Comparison of ENCODE assay signal across 19 mouse cellular contexts in genomic region chr3:66131264-66131950, GRCm38 (mm10).
A peak's percentile ranks its signal among the peaks of the same experiment; 100 is the strongest.
DNase-seq lines count a peak whose midpoint lies in the region; ATAC-seq and TF ChIP-seq lines count a peak whose summit lies in the region.
"Had no signal": no experiment of that assay in that cellular context is flagged by ENCODE, and none has a peak within 500 bp of the region (broad histone marks: within the 10 kb centered on the region; RNA-seq: fewer than 3 reads in every experiment).

No protein-coding gene starts in this region.

- H3K9me3 ChIP-seq in hindbrain, postnatal 0 days (ENCODE audit: low read length): no peaks in the 10 kb centered on the region
- no peaks in the 10 kb centered on the region for H3K9me3 ChIP-seq in hindbrain, embryonic 12.5 days (replicated peaks)
- H3K9me3 ChIP-seq in lung, embryonic 16.5 days (ENCODE audit: control insufficient read depth, low read length): no peaks in the 10 kb centered on the region
- H3K9me3 ChIP-seq in embryonic facial prominence, embryonic 12.5 days: no peaks in the 10 kb centered on the region
- no peaks in the 10 kb centered on the region for H3K9me3 ChIP-seq in limb, embryonic 12.5 days
- H3K9me3 ChIP-seq: heart, embryonic 13.5 days; neural tube, embryonic 12.5 days had no signal

- H3K4me3 ChIP-seq in hindbrain, postnatal 0 days (ENCODE audit: low read length): no peak overlapping the region
- no peak overlapping the region for H3K4me3 ChIP-seq in hindbrain, embryonic 12.5 days
- H3K4me3 ChIP-seq in lung, embryonic 16.5 days (ENCODE audit: low read length): no peak overlapping the region
- H3K4me3 ChIP-seq in lung, adult 2 months (replicated peaks; ENCODE audit: extremely low read depth, low read depth, low read length): no peak overlapping the region
- H3K4me3 ChIP-seq in embryonic facial prominence, embryonic 12.5 days: no peak overlapping the region
- H3K4me3 ChIP-seq in limb, embryonic 12.5 days (replicated peaks): no peak overlapping the region
- H3K4me3 ChIP-seq: gastrocnemius, adult 2 months; heart, embryonic 13.5 days; neural tube, embryonic 12.5 days had no signal

- no peak overlapping the region for H3K9ac ChIP-seq in hindbrain, postnatal 0 days (replicated peaks; ENCODE audit: low read length)
- no peak overlapping the region for H3K9ac ChIP-seq in hindbrain, embryonic 12.5 days
- H3K9ac ChIP-seq in lung, embryonic 16.5 days (ENCODE audit: low read length): no peak overlapping the region
- H3K9ac ChIP-seq in embryonic facial prominence, embryonic 12.5 days: no peak overlapping the region
- H3K9ac ChIP-seq in limb, embryonic 12.5 days (replicated peaks): no peak overlapping the region
- H3K9ac ChIP-seq: heart, embryonic 13.5 days; neural tube, embryonic 12.5 days had no signal

- no peak overlapping the region for H3K27ac ChIP-seq in hindbrain, postnatal 0 days
- no peak overlapping the region for H3K27ac ChIP-seq in hindbrain, embryonic 12.5 days
- no peak overlapping the region for H3K27ac ChIP-seq in lung, embryonic 16.5 days (ENCODE audit: low read length)
- H3K27ac ChIP-seq in embryonic facial prominence, embryonic 12.5 days: no peak overlapping the region; the same call in 1 of the 2 replicates
- H3K27ac ChIP-seq in limb, embryonic 12.5 days: no peak overlapping the region
- H3K27ac ChIP-seq: gastrocnemius, adult 2 months; heart, embryonic 13.5 days; macrophage; neural tube, embryonic 12.5 days had no signal

- no peak for TF ChIP-seq POLR2A in lung, adult 2 months (IDR thresholded peaks at IDR 0.05; ENCODE audit: borderline replicate concordance, extremely low read depth, low read depth, low read length)

- DNase-seq in hindbrain, postnatal 0 days (ENCODE audit: low spot score): peak; percentile 20
- no peak for DNase-seq in lung, adult 2 months
- no peak for DNase-seq in heart, postnatal 25 days (ENCODE audit: low spot score)
- DNase-seq in yolk sac, embryonic 10.5 days (ENCODE audit: low spot score): no peak
- DNase-seq: adrenal gland, adult 2 months; cerebellum, adult 8-10 months; gastrocnemius, adult 2 months; heart, postnatal 4 days; kidney, postnatal 25 days; liver; thymus, postnatal 25 days had no signal

- TF ChIP-seq CTCF in hindbrain, postnatal 0 days (IDR thresholded peaks at IDR 0.05; ENCODE audit: low read depth): no peak
- no peak for TF ChIP-seq CTCF in lung, adult 2 months (IDR thresholded peaks at IDR 0.05; ENCODE audit: insufficient read depth, low read length)

- WGBS in hindbrain, postnatal 0 days: 33% methylated on average over 4 of the region's 4 CpGs
- WGBS in hindbrain, embryonic 12.5 days: 55% methylated on average over 4 of the region's 4 CpGs
- WGBS in lung, embryonic 16.5 days: 35% methylated on average over 4 of the region's 4 CpGs
- WGBS in lung, adult 2 months: 51% methylated on average over 4 of the region's 4 CpGs
- WGBS in embryonic facial prominence, embryonic 12.5 days: 25% methylated on average over 4 of the region's 4 CpGs
- 34% methylated on average over 4 of the region's 4 CpGs for WGBS in limb, embryonic 12.5 days

- intact Hi-C loops in heart, postnatal 25 days (cut with DNase I): no loop called here

- ATAC-seq in hindbrain, postnatal 0 days: no peak
- ATAC-seq in hindbrain, embryonic 12.5 days (ENCODE audit: low FRiP score): no peak
- peak; percentile 85 for ATAC-seq in lung, embryonic 16.5 days (ENCODE audit: low read depth)
- ATAC-seq in embryonic facial prominence, embryonic 12.5 days (ENCODE audit: insufficient number of reproducible peaks, insufficient read depth, low FRiP score, low TSS enrichment): peak; percentile 74
- ATAC-seq in limb, embryonic 12.5 days (ENCODE audit: insufficient number of reproducible peaks, insufficient read depth, low FRiP score, low TSS enrichment, low read depth): peak; percentile 68; the same call in 1 of the 2 replicates

- H3K4me2 ChIP-seq in hindbrain, postnatal 0 days (ENCODE audit: low read depth, low read length): no peak overlapping the region
- H3K4me2 ChIP-seq in hindbrain, embryonic 12.5 days (replicated peaks): no peak overlapping the region
- H3K4me2 ChIP-seq in lung, embryonic 16.5 days (ENCODE audit: low read depth, low read length): no peak overlapping the region
- H3K4me2 ChIP-seq in embryonic facial prominence, embryonic 12.5 days (replicated peaks): no peak overlapping the region
- H3K4me2 ChIP-seq in limb, embryonic 12.5 days: no peak overlapping the region
- H3K4me2 ChIP-seq: heart, embryonic 13.5 days; midbrain, embryonic 11.5 days; neural tube, embryonic 12.5 days had no signal

- H3K4me1 ChIP-seq in hindbrain, postnatal 0 days (ENCODE audit: insufficient read depth, low read length): no peaks in the 10 kb centered on the region
- peaks cover 7% of the 10 kb centered on the region; the same call in 1 of the 2 replicates for H3K4me1 ChIP-seq in hindbrain, embryonic 12.5 days
- peaks cover 3% of the 10 kb centered on the region; the same call in 1 of the 2 replicates for H3K4me1 ChIP-seq in lung, embryonic 16.5 days (replicated peaks; ENCODE audit: control insufficient read depth, insufficient read depth, low read length)
- no peaks in the 10 kb centered on the region for H3K4me1 ChIP-seq in lung, adult 2 months (ENCODE audit: control insufficient read depth, insufficient read depth, low read length)
- H3K4me1 ChIP-seq in embryonic facial prominence, embryonic 12.5 days: peaks cover 18% of the 10 kb centered on the region
- H3K4me1 ChIP-seq in limb, embryonic 12.5 days (replicated peaks): peaks cover 11% of the 10 kb centered on the region; the same call in 1 of the 2 replicates
- H3K4me1 ChIP-seq: neural tube, embryonic 12.5 days had no signal

- no peaks in the 10 kb centered on the region for H3K36me3 ChIP-seq in hindbrain, postnatal 0 days (ENCODE audit: insufficient read depth, low read length)
- H3K36me3 ChIP-seq in hindbrain, embryonic 12.5 days: no peaks in the 10 kb centered on the region
- H3K36me3 ChIP-seq in lung, embryonic 16.5 days (ENCODE audit: control insufficient read depth, insufficient read depth, low read length): no peaks in the 10 kb centered on the region
- no peaks in the 10 kb centered on the region for H3K36me3 ChIP-seq in embryonic facial prominence, embryonic 12.5 days
- H3K36me3 ChIP-seq in limb, embryonic 12.5 days: no peaks in the 10 kb centered on the region
- H3K36me3 ChIP-seq: heart, embryonic 13.5 days; neural tube, embryonic 12.5 days had no signal

- no peaks in the 10 kb centered on the region for H3K27me3 ChIP-seq in hindbrain, postnatal 0 days (ENCODE audit: insufficient read depth, low read length)
- no peaks in the 10 kb centered on the region for H3K27me3 ChIP-seq in hindbrain, embryonic 12.5 days
- H3K27me3 ChIP-seq in lung, embryonic 16.5 days (ENCODE audit: control insufficient read depth, insufficient read depth, low read depth, low read length): no peaks in the 10 kb centered on the region
- no peaks in the 10 kb centered on the region for H3K27me3 ChIP-seq in embryonic facial prominence, embryonic 12.5 days
- no peaks in the 10 kb centered on the region for H3K27me3 ChIP-seq in limb, embryonic 12.5 days
- H3K27me3 ChIP-seq: heart, embryonic 13.5 days; neural tube, embryonic 12.5 days had no signal

Comparison
In these comparisons a context has a peak if more than half of its experiments do, and no peak if none do; other contexts are left out.
1. ATAC-seq: peak in lung, embryonic 16.5 days (single experiment), embryonic facial prominence, embryonic 12.5 days (single experiment) and limb, embryonic 12.5 days (single experiment); none in hindbrain, postnatal 0 days (single experiment) and hindbrain, embryonic 12.5 days (single experiment).